Mouse (Mus musculus) ES-E14 (cell line): ENCODE measurements at regions not wholly inside any gene's neighbourhood (a gene's known extent, or its start where the extent isn't known, plus 50 kb on each side); places are given as distances from the start of the nearest gene placed in this dataset.

Source experiments
- CHD2 ChIP-seq: IDR thresholded peaks from 2 replicates; pipeline ENCODE4 v1.6.1; 2014; ENCODE audit warnings: mild to moderate bottlenecking, low read depth, low read length, inconsistent platforms
- HCFC1 ChIP-seq: IDR thresholded peaks from 2 replicates; pipeline ENCODE4 v1.6.1; 2012; ENCODE audit warnings: low read length, inconsistent platforms, borderline replicate concordance; ENCODE audit not compliant: insufficient read depth
- MAFK ChIP-seq: IDR thresholded peaks from 2 replicates; pipeline ENCODE4 v1.6.1; 2014; ENCODE audit warnings: mild to moderate bottlenecking, low read depth, low read length, inconsistent platforms; ENCODE audit not compliant: insufficient read depth
- ZNF384 ChIP-seq: IDR thresholded peaks from 2 replicates; pipeline ENCODE4 v1.6.1; 2012; ENCODE audit warnings: low read depth, low read length, inconsistent platforms

- no peak for TF ChIP-seq ZNF384
- no peak for TF ChIP-seq CHD2
- TF ChIP-seq HCFC1: no peak
- no peak for TF ChIP-seq MAFK
Observed at GRCm38 (mm10) chr16:57949680-57950079, 195.1 kb upstream of the Col8a1 start.
